Mouse (Mus musculus) kidney, embryonic 16.5 days (tissue): ENCODE measurements around the gene Fam217b. TPM values are rescaled to one million over a fixed set of nuclear protein-coding genes. Genes with fewer than 3 reads are reported as not detected.

Source experiments
- ATAC-seq: fragments of 200-750 bp; cut with Nextera tagmentation; 2 replicates; pipeline ENCODE4 v1.8.0; 2017; ENCODE audit warnings: moderate TSS enrichment; ENCODE audit not compliant: low FRiP score, low TSS enrichment
- H3K27ac ChIP-seq: fragments of 300-500 bp; sonication (generic); 2 replicates; pipeline ENCODE4 v1.5.1; 2014; ENCODE audit warnings: low read length
- H3K27me3 ChIP-seq: fragments of 300-500 bp; sonication (generic); 2 replicates; pipeline ENCODE4 v1.6.1; 2014; ENCODE audit warnings: low read length, control low read depth, mixed read lengths; ENCODE audit not compliant: insufficient read depth
- H3K36me3 ChIP-seq: fragments of 300-500 bp; sonication (generic); 2 replicates; pipeline ENCODE4 v1.6.1; 2014; ENCODE audit warnings: low read length, control low read depth, mixed read lengths; ENCODE audit not compliant: insufficient read depth
- H3K4me1 ChIP-seq: fragments of 300-500 bp; sonication (generic); 2 replicates; pipeline ENCODE4 v1.6.1; 2014; ENCODE audit warnings: low read length, control low read depth, mixed read lengths; ENCODE audit not compliant: insufficient read depth
- H3K4me2 ChIP-seq: fragments of 300-500 bp; sonication (generic); replicated peaks from 2 replicates; pipeline ENCODE4 v1.6.1; 2014; ENCODE audit warnings: low read depth, low read length
- H3K4me3 ChIP-seq: fragments of 300-500 bp; sonication (generic); 2 replicates; pipeline ENCODE4 v1.5.1; 2014; ENCODE audit warnings: mild to moderate bottlenecking, low read length
- H3K9ac ChIP-seq: fragments of 300-500 bp; sonication (generic); replicated peaks from 2 replicates; pipeline ENCODE4 v1.6.1; 2014; ENCODE audit warnings: low read length
- H3K9me3 ChIP-seq: fragments of 300-500 bp; sonication (generic); 2 replicates; pipeline ENCODE4 v1.6.1; 2016; ENCODE audit warnings: low read length, control low read depth
- WGBS: fragments of 180-500 bp; shearing (Covaris S2); extraction: QIAGEN DNeasy Blood & Tissue Kit; methylation state at CpG from one replicate; pipeline ENCODE4 v1.1.7; 2014; 5-methylcytosine and 5-hydroxymethylcytosine counted together
- polyA plus RNA-seq: library from polyadenylated mRNA; unstranded; fragments of >200 nt; fragmentation: Nextera tagmentation; extraction: Ambion mirVana; gene quantifications from 2 replicates; pipeline ENCODE4 v1.2.1, GENCODE M21; 2015

Fam217b gene
- polyA plus RNA-seq, 1 experiment from 2014 or later: 5.6 TPM

DNA sequence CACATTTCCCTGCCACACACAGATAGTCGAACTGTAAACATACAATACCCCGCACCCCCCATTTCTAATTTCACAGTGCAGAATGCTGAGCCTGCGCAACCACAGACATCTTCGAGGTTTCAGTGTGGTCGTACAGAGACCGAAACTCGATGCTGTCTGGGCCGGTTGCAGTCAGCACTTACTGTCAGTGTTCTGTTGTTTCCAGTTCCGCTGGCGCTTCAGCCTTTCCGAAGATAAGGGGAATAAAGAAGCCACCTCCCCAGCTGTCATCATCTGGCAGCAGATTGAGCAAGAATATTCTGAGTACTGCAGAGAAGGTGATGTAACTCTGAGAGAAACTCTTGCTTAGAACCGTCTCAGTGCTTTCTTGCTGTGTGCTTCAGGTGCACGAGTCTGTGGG is 2.1 kb downstream of the Fam217b start:
- 0 out of 2 replicates have a peak, but pooled peaks cover 3% of the 10 kb centered on the region for H3K27me3 ChIP-seq
- 62% methylated on average over 13 of the region's 13 CpGs for WGBS

DNA sequence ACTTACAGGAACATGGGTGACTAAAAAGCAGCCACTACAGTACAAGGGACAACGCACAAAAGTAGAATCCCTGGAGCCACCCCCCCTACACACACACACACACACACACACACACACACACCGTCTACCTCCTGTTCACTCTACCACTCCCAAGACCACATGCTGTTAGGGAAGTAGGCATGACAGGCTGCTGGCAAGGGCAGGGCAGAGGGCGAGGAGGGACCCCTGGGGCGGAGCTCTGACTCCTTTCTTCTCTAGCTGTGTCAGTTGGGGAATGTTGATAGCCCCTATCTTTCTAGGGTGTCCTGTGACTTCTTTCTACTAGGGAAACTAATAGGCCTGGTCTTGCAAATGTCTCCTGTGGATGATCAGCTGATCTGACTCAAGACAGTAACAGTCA is 2.6 kb downstream of the Fam217b start:
- Histone ChIP-seq H3K9ac (no peak overlapping the region), H3K27ac (no peak overlapping the region), H3K27me3 (0 out of 2 replicates have a peak, but pooled peaks cover 3% of the 10 kb centered on the region), H3K4me2 (no peak overlapping the region), H3K4me3 (no peak overlapping the region), H3K4me1 (peaks cover 30% of the 10 kb centered on the region; the same call in 1 of the 2 replicates), H3K9me3 (no peaks in the 10 kb centered on the region), H3K36me3 (peaks cover 5% of the 10 kb centered on the region; the same call in 1 of the 2 replicates)
- WGBS: 58% methylated on average over 4 of the region's 4 CpGs
- no peak for ATAC-seq

More for the DNA sequence above, 2.1 kb downstream of the Fam217b start:
- H3K27ac ChIP-seq: no peak overlapping the region
- peaks cover 5% of the 10 kb centered on the region; the same call in 1 of the 2 replicates for H3K36me3 ChIP-seq
- ATAC-seq: no peak
- no peaks in the 10 kb centered on the region for H3K9me3 ChIP-seq
- H3K4me3 ChIP-seq: no peak overlapping the region
- H3K9ac ChIP-seq: no peak overlapping the region
- peaks cover 26% of the 10 kb centered on the region; the same call in 1 of the 2 replicates for H3K4me1 ChIP-seq
- H3K4me2 ChIP-seq: no peak overlapping the region

GRCm38 (mm10) chr2:178420576-178420975 is 6.3 kb downstream of the Fam217b start:
- 90% methylated on average over 9 of the region's 9 CpGs for WGBS
- no peak overlapping the region for H3K27ac ChIP-seq

DNA sequence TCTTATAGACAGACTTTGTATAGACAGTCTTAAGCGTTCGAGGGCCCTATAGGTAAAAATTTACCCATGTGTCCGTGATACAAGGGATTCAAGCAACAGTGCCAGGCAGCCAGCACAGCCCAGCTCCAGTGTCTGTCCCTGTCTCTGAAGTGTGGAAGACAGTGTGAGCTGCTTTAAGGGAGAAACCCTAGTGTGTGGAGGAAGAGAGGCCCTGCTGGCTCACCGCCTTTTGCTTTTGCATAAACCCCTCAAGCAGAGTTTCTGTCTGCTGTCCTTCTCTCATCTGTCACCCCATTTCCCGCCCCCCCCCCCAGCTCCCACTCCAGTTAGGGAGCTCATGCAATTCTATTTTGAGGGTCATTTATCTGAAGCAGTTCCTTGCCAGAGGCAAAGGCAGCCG is 7.3 kb downstream of the Fam217b start:
- Histone ChIP-seq H3K36me3 (peaks cover 5% of the 10 kb centered on the region; the same call in 1 of the 2 replicates), H3K27me3 (no peaks in the 10 kb centered on the region), H3K4me1 (peaks cover 7% of the 10 kb centered on the region; the same call in 1 of the 2 replicates), H3K9ac (no peak overlapping the region), H3K27ac (no peak overlapping the region; the same call in 1 of the 2 replicates), H3K4me3 (no peak overlapping the region), H3K4me2 (no peak overlapping the region), H3K9me3 (no peaks in the 10 kb centered on the region)
- ATAC-seq: no peak
- 58% methylated on average over 5 of the region's 6 CpGs for WGBS

More at GRCm38 (mm10) chr2:178420576-178420975, 6.3 kb downstream of the Fam217b start:
- Histone ChIP-seq H3K9me3 (no peaks in the 10 kb centered on the region), H3K9ac (no peak overlapping the region), H3K36me3 (peaks cover 5% of the 10 kb centered on the region; the same call in 1 of the 2 replicates), H3K4me2 (no peak overlapping the region), H3K4me3 (no peak overlapping the region), H3K27me3 (no peaks in the 10 kb centered on the region), H3K4me1 (peaks cover 10% of the 10 kb centered on the region; the same call in 1 of the 2 replicates)
- 0 out of 2 replicates have a peak, but pooled peaks have one; percentile 21 for ATAC-seq

DNA sequence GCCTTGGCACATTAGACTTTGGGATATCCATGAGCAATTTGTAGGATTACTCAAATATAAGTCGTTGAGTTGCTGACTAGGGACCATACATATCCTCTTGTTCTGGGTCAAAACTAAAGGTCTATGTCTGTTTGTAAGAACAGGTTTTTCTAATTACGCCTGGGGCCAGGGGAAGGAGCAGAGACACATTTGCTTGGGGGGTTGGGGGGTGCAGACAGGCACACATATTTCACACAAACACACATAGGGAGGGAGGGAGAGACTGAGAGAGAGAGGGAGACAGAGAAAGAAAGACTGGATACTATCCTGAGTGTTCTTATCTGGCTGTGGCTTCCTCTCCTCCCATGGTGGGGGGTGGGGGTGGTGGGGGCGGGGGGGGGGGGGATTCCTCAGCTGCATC is 7.9 kb downstream of the Fam217b start:
- ATAC-seq: no peak
- Histone ChIP-seq H3K4me2 (no peak overlapping the region), H3K9ac (no peak overlapping the region), H3K27ac (no peak overlapping the region; the same call in 1 of the 2 replicates), H3K36me3 (peaks cover 5% of the 10 kb centered on the region; the same call in 1 of the 2 replicates), H3K27me3 (no peaks in the 10 kb centered on the region), H3K9me3 (no peaks in the 10 kb centered on the region), H3K4me3 (no peak overlapping the region), H3K4me1 (peaks cover 7% of the 10 kb centered on the region; the same call in 1 of the 2 replicates)
- 28% methylated on average over 3 of the region's 3 CpGs for WGBS

- Histone ChIP-seq H3K4me3 (no peak overlapping the region), H3K27ac (no peak overlapping the region), H3K4me1 (peaks cover 7% of the 10 kb centered on the region; the same call in 1 of the 2 replicates), H3K9me3 (no peaks in the 10 kb centered on the region), H3K9ac (no peak overlapping the region), H3K4me2 (no peak overlapping the region), H3K36me3 (no peaks in the 10 kb centered on the region), H3K27me3 (no peaks in the 10 kb centered on the region)
- ATAC-seq: no peak
- WGBS: 68% methylated on average over 5 of the region's 5 CpGs
Measured at GRCm38 (mm10) chr2:178423223-178423622, 8.9 kb downstream of the Fam217b start.

DNA sequence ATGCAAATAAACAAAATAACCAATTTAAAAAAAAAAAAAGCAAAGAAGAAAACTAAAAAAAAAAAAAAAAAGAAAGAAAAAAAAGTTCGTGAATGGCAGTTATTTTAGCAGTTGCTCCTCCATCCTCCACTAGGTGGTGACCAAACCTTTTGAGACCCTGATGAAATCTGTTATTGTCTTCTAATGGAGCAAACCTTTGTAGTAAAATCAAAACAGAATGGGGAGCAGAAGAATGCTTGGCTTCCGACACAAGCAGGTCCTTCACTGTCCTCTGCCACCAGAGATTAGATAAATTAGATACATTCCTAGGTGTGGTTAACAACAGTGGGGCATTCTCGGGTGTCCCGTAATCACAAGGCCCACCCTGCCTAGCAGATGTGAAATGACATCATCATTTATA is 11.9 kb downstream of the Fam217b start:
- Histone ChIP-seq H3K36me3 (no peaks in the 10 kb centered on the region), H3K27ac (no peak overlapping the region), H3K9ac (no peak overlapping the region), H3K4me2 (no peak overlapping the region), H3K27me3 (no peaks in the 10 kb centered on the region), H3K9me3 (no peaks in the 10 kb centered on the region), H3K4me3 (no peak overlapping the region), H3K4me1 (peaks cover 9% of the 10 kb centered on the region)
- 42% methylated on average over 4 of the region's 4 CpGs for WGBS
- no peak for ATAC-seq

DNA sequence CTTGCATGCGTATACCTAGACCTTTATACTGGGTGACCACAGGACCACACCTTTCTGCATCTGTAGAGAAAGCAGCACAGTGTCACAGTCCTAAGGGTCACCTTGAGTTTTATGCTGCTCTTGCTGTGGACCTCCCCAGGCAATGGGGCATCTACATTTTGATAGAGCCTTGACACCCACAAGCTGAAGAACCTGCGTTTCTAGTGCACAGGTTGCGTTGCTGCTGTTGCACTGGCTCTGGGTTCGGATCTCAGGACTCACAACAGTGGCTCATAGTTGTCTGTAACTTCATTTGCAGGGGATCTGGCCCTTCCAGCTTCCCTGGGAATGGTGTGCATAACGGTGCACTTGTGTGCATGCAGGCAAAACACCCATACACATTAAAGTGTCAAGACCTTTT is 12.9 kb downstream of the Fam217b start:
- no peak overlapping the region for H3K4me3 ChIP-seq
- 81% methylated on average over 5 of the region's 5 CpGs for WGBS
- no peak overlapping the region for H3K9ac ChIP-seq
- no peak overlapping the region for H3K4me2 ChIP-seq
- no peak for ATAC-seq
- no peaks in the 10 kb centered on the region for H3K36me3 ChIP-seq
- H3K27me3 ChIP-seq: no peaks in the 10 kb centered on the region
- H3K4me1 ChIP-seq: peaks cover 8% of the 10 kb centered on the region
- no peak overlapping the region for H3K27ac ChIP-seq
- H3K9me3 ChIP-seq: no peaks in the 10 kb centered on the region

DNA sequence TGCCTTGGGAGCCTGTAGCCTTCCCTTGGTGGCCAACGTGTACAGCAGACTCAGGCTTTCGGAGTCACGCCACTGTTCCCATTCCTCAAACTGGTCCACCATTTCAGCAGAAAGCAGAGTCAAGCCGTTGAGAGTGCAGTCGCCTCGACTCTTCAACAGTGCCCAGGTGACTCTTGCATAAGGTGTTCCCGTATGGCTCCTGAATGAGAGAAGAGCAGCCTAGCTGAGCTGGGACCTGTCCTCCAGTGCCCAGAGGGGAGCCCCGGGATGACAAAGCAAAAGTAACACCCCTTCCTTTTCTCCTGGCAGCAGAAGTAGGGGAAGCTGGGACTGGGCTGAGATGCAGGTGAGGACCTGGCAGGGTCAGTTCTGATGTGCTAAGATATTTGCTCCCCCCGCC is 13.9 kb downstream of the Fam217b start:
- H3K4me3 ChIP-seq: no peak overlapping the region
- H3K27ac ChIP-seq: no peak overlapping the region
- peaks cover 7% of the 10 kb centered on the region for H3K4me1 ChIP-seq
- no peak for ATAC-seq
- H3K9me3 ChIP-seq: no peaks in the 10 kb centered on the region
- H3K9ac ChIP-seq: no peak overlapping the region
- H3K4me2 ChIP-seq: no peak overlapping the region
- H3K36me3 ChIP-seq: no peaks in the 10 kb centered on the region
- no peaks in the 10 kb centered on the region for H3K27me3 ChIP-seq
- 79% methylated on average over 9 of the region's 9 CpGs for WGBS

DNA sequence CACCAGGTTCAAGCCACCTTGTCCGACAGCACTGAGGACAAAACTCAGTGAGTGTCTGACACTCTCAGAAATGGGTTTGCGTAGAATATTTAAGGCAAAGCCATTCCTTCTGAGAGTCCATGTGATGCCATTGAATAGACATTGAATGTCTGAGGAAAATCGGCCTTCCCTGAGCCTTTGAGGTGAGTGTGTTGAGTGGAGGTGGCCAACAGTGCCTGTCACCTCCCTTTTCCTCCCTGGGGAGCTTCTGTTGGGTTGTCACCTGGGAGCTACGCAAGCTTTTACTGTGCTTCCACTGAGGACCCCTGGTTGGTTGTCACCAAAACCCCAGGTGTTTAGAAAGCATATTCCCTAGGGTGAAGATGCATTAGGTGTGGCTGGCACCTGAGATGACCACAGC is 14.4 kb downstream of the Fam217b start:
- Histone ChIP-seq H3K36me3 (no peaks in the 10 kb centered on the region), H3K9ac (no peak overlapping the region), H3K27me3 (no peaks in the 10 kb centered on the region), H3K4me1 (peaks cover 7% of the 10 kb centered on the region), H3K27ac (no peak overlapping the region), H3K4me2 (no peak overlapping the region), H3K9me3 (no peaks in the 10 kb centered on the region), H3K4me3 (no peak overlapping the region)
- ATAC-seq: no peak
- WGBS: 84% methylated on average over 4 of the region's 4 CpGs
